ENCODE assay signal across 26 mouse cellular contexts in genomic region chr2:122809027-122809426, GRCm38 (mm10). TPM values are rescaled to one million over a fixed set of nuclear protein-coding genes. Genes with fewer than 3 reads are reported as not detected.
DNase-seq lines count a peak whose midpoint lies in the region; ATAC-seq and TF ChIP-seq lines count a peak whose summit lies in the region.
"Had no signal": no experiment of that assay in that cellular context is flagged by ENCODE, and none has a peak within 500 bp of the region (broad histone marks: within the 10 kb centered on the region; RNA-seq: fewer than 3 reads in every experiment).

No protein-coding gene starts in this region.

- 75% methylated on average over 4 of the region's 4 CpGs for WGBS in kidney, adult 2 months

- H3K27ac ChIP-seq in kidney, adult 2 months (ENCODE audit: insufficient read depth, low read depth, low read length) = no peak overlapping the region
- H3K27ac ChIP-seq: embryonic facial prominence, embryonic 10.5 days; embryonic facial prominence, embryonic 13.5 days; forebrain, embryonic 12.5 days; forebrain, embryonic 15.5 days; heart, adult 2 months; hindbrain, embryonic 12.5 days; hindbrain, embryonic 15.5 days had no signal

- no peaks in the 10 kb centered on the region for H3K4me1 ChIP-seq in kidney, adult 2 months (ENCODE audit: control insufficient read depth, insufficient read depth, low read length)
- H3K4me1 ChIP-seq: embryonic facial prominence, embryonic 10.5 days; embryonic facial prominence, embryonic 13.5 days; forebrain, embryonic 12.5 days; forebrain, embryonic 15.5 days; hindbrain, embryonic 12.5 days; hindbrain, embryonic 15.5 days had no signal

- peaks cover 5% of the 10 kb centered on the region for H3K36me3 ChIP-seq in kidney, adult 2 months (ENCODE audit: control insufficient read depth, insufficient read depth, low read length)
- H3K36me3 ChIP-seq: embryonic facial prominence, embryonic 10.5 days; embryonic facial prominence, embryonic 13.5 days; forebrain, embryonic 12.5 days; forebrain, embryonic 15.5 days; G1E; hindbrain, embryonic 12.5 days; hindbrain, embryonic 15.5 days had no signal

- no peak for TF ChIP-seq POLR2A in kidney, adult 2 months (IDR thresholded peaks at IDR 0.05; ENCODE audit: low read depth, low read length)

- peak; percentile 37 for DNase-seq in kidney, adult 2 months
- DNase-seq in kidney, postnatal 25 days = no peak
- peak; percentile 10 for DNase-seq in lung, postnatal 36 days
- DNase-seq in lung, postnatal 25 days (ENCODE audit: low spot score) = no peak
- DNase-seq in retina, embryonic 14.5 days (ENCODE audit: low spot score) = peak; percentile 35
- DNase-seq in embryo, embryonic 9.5 days (ENCODE audit: extremely low spot score) = no peak
- DNase-seq: adrenal gland, adult 8-10 months; adrenal gland, postnatal 25 days; B cell, adult 2 months; cerebellum, adult 11 months; cerebellum, adult 2 months; cerebellum, adult 9-11 months; cerebellum, postnatal 25 days; gastrocnemius, postnatal 25 days; heart, adult 2 months had no signal

- no peak overlapping the region for H3K4me3 ChIP-seq in kidney, adult 2 months (ENCODE audit: insufficient read depth, low read depth, low read length)
- H3K4me3 ChIP-seq: embryonic facial prominence, embryonic 10.5 days; embryonic facial prominence, embryonic 13.5 days; erythroblast, embryonic 14.5 days; forebrain, embryonic 12.5 days; forebrain, embryonic 15.5 days; heart, adult 2 months; hindbrain, embryonic 12.5 days; hindbrain, embryonic 15.5 days had no signal

- no peaks in the 10 kb centered on the region for H3K27me3 ChIP-seq in kidney, adult 2 months (replicated peaks; ENCODE audit: control insufficient read depth, insufficient read depth, low read length)
- H3K27me3 ChIP-seq: CH12.LX; embryonic facial prominence, embryonic 13.5 days; forebrain, embryonic 12.5 days; forebrain, embryonic 15.5 days; hindbrain, embryonic 12.5 days; hindbrain, embryonic 15.5 days had no signal

- ATAC-seq in cerebellum, adult (ENCODE audit: insufficient number of reproducible peaks, low FRiP score, low TSS enrichment) = no peak
- ATAC-seq: activated CD4-positive, CD25-positive, alpha-beta regulatory T cell, adult 4 months; forebrain, embryonic 15.5 days had no signal

- TF ChIP-seq CTCF in kidney, adult 2 months (conservative IDR thresholded peaks at IDR 0.05; ENCODE audit: insufficient read depth, insufficient read length, low read depth, low read length) = no peak

RNA-seq across cellular contexts. Expression of gene Sqor, which starts 44.0 kb away (rescaled TPM):
- polyA plus RNA-seq in kidney, adult 2 months (2012; rRNA removed) = 79.1 and 84.5 TPM in 2 replicates

Comparison
In these comparisons a context has a peak if more than half of its experiments do, and no peak if none do; other contexts are left out.
1. DNase-seq: peak in kidney, adult 2 months (single experiment), lung, postnatal 36 days (single experiment) and retina, embryonic 14.5 days (single experiment); none in kidney, postnatal 25 days (0 of 2), lung, postnatal 25 days (single experiment) and embryo, embryonic 9.5 days (single experiment).